Comparison of ENCODE assay signal across 12 mouse cellular contexts in the genomic region with DNA sequence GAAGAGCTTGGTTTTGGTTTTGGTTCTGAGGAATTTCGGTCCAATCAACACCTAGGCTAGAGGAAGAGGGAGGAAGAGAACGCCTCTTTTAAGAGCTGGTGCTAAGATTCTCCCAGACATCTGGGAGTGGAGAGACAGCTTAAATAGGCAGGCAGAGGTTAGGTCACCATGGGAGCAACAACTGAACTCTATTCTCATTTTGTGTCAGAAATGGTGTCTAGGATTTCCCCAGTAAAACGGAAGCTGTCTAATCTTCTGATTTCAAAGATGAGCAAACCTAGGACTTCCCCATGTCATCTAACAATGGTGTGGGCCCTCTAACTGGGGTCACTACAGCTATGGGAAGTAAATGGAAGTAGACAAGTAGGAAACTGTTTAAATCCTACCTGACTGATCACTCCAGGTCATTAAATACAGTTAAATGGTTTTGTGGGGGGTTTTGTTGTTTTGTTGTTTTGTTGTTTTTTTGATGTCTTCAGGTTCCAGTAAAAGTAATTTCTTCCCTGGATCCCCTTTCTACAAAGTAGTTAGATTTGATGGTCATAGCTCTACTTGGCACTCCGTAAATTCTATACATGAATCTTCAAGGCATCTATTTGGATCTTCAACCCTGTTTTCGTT.
"Had no signal": no experiment of that assay in that cellular context is flagged by ENCODE, and none has a peak within 500 bp of the region (broad histone marks: within the 10 kb centered on the region; RNA-seq: fewer than 3 reads in every experiment).

No protein-coding gene starts in this region.

- DNase-seq: kidney, postnatal 10 days; kidney, postnatal 36 days; layer of hippocampus, postnatal 36 days; liver, embryonic 13.5 days; lung, adult 2 months; lung, postnatal 14 days; lung, postnatal 4 days; midbrain, embryonic 14.5 days; right cerebral cortex, adult 18-20 months; right cerebral cortex, postnatal 25 days; spleen, adult 18-20 months; thymus, postnatal 25 days had no signal
